Mouse (Mus musculus) heart, postnatal 36 days (tissue): ENCODE data around the gene Bfsp2. TPM values are rescaled to one million over a fixed set of nuclear protein-coding genes. Genes with fewer than 3 reads are reported as not detected.
"Not testable (repeated sequence)": the region's sequence is repeated elsewhere in the genome, so short reads cannot be mapped to it uniquely, and the experiment has no call there.

Source experiments
- DNase-seq, 2 experiments: peaks; one replicate each; pipeline ENCODE4 v3.0.0; 2021 to 2022
- intact Hi-C: fragments of 180-260 bp; cut with DNase I; formaldehyde crosslinking; loops from one replicate; pipeline ENCODE4 v1.15.1; 2025
- total RNA-seq, 2 experiments: library from RNA; stranded (reverse); gene quantifications; 2 replicates each; pipeline ENCODE4 v1.2.3; 2021

Gene Bfsp2
- total RNA-seq, 2 experiments from 2014 or later = 0.28 to 0.60 TPM

DNA sequence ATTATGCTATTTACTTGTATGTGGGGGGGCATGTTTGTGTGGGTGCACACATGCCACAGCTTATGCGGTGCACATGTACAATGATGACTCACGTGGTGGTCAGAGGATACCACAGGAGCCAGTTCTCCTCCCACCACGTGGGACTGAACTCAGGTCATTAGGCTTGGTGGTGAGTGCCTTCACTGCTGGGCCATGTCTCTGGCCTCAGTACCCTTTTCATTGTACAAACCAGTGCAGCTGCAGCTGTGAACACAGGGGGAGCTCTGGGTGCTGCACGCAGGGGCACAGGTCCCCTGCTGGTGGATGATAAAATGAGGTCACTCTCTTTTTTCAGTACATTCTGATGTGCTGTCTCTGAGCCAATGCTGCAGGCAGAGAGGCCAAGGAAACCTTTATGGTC lies 46.1 kb downstream of the Bfsp2 start:
- DNase-seq = no peak
- intact Hi-C loops = no loop called here

DNA sequence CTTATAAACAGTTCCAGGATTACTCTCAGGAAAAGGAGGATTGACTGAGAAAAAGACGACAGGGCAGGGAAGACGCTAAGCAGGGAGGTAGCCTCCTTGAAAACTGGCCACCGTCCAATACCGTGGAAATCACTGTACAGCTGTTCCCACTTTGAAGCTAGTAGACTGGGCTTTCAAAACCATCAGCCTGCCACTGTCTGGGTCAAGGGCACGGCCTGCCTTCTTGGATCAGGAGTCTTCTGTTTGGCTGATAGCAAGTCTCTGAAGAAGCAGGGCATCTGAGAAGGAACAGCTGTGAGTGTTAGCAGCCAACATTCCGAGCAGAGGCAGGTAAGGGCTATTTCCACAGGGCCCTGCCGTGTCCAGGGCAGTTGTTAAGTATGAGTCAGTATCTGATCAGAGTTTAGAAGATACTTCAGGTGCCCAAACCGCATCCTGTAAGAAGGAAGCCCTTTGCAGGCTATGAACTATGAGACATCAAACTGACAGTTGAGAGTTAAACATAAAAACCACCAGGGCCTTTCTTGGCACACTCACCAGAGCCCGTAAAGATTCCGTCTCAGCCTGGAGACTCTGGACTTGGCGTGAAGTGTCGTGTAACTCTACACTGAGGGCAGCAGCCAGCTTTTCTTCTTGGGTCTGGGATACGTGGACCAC lies 48.0 kb downstream of the Bfsp2 start:
- intact Hi-C loops = no loop called here
- DNase-seq = peak; percentile 13 to 14

DNA sequence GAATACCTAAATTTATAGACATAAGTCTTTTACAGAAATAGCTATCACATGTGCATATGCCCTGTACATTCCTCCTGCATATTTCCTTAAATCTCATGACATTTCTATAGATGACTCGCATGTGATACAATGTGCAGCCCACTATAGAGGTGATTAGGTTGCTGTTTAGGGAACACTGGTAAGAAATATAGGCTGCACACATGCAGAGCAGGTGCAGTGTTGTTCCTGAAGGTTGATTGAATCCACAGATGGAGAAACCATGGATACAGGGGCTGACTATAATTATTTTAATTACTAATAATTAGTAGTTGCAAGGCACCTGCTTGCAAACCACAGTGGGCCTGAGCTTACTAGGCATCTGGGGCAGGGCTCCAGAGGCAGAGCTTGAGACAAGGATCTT lies 48.5 kb downstream of the Bfsp2 start:
- intact Hi-C loops = no loop called here
- DNase-seq = no peak

DNA sequence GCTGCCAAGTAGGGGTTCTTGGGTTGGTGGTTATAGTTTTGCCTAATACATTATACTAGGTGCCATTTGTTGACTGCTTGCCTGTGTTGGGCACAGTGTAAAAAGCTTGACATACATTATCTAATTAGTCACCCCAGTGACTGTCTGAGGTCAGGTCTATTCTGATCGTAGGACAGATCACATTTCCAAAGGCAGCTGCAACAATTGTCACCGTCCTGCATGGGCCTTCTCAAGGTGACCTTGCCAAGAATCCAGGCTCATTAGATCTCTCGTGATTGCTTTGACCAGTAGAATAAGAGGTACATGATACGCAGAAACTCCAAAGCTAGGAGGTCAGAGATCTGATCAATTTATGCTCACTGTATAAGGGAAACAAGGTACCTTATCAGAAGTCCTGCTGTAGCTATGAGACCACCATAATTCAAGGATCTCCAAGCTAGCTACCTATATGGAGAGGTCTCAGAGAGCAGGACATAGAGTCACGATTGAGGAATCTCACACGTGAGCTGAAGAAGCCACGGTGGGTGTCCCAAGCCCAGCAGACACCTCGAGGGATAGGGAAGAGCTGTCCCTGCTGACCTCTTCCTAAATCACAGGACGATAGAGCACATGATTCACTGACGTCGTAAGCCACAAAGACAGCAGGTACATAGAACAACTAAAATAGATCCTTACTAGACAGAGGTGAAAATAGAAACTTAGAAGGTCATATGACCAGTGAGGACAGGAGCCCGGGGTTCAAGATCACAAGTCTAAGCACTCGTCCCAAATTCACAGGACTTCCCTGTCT lies 49.6 kb downstream of the Bfsp2 start:
- no peak for DNase-seq
- intact Hi-C loops = no loop called here

DNA sequence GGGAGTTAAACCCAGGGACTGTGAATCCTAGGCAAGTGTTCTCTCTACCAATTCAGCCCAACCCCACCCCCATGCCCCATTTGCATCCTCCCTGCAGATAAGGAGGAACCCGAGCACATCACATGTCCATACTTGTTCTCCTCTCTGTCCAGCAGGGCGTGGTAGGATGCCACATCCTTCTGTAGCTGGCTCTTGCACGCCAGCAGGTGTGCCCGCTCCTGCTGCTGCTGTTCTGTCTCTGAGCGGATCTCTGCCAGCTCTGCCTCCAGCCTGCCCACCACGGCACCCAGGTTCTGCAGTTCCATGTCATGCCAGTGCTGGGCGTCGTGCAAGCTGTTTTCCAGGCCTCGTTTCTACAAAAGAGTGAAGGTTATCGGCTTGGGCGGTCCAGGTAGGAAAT lies 53.8 kb downstream of the Bfsp2 start:
- intact Hi-C loops = no loop called here
- DNase-seq = no peak

DNA sequence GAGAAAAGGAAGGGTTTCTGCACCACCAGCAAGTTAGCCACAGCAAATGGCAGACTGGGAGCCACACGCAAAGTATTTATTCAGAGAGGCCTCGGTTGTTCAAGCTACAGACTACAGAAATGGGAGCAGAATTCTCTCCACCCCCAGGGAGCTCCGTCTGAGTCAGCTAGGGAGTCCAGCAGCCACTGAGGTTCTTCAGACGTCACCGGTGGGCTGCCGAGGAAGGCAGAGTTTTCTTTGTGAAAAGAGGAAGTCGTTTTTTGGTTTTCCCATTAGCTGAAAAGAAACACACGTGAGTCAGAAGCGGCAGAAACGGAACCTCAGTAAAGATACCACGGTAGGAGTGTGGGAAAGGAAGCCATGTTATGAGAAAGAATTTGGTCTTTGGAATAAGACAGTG lies 55.4 kb downstream of the Bfsp2 start:
- no peak for DNase-seq
- intact Hi-C loops = no loop called here

DNA sequence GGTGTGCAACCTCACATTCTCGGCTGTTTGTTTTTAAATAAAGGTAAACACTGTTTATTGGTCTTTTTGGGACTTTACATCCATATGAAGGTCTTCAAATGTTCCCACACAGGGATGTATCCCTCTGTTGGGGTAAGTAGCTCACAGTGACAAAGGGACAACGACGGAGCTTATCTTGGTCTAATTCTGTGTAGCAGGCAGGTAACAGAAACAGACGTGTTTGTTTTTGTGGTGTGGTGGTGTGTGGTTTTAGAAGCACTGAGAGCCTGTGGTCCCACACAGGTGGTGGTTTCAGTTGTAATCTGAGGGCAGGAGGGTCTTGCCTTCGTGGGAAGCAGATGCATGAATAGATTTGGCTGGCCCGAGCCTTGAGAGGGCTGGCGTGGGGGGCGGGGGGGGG lies 56.3 kb downstream of the Bfsp2 start:
- intact Hi-C loops = no loop called here
- DNase-seq = no peak

DNA sequence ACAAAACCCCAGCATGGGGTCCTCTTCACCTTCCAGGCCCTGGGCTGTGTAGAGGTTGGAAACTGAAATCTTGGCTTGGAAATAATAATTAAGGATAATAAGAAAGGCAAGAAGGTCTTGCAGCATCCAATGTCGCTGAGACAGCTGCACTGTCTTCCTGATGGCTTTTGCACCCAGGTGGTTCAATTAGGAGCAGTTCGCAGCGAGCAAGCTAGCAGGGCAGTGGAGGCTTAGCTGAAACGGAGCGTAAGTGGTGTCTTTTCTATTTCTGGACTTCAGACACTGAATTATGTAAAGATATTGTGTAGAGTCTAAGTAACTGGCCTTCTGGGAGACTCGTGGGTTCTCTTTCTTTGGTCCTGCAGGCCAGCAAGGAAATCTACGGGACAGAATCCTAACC lies 56.8 kb downstream of the Bfsp2 start:
- no peak for DNase-seq
- intact Hi-C loops = no loop called here

DNA sequence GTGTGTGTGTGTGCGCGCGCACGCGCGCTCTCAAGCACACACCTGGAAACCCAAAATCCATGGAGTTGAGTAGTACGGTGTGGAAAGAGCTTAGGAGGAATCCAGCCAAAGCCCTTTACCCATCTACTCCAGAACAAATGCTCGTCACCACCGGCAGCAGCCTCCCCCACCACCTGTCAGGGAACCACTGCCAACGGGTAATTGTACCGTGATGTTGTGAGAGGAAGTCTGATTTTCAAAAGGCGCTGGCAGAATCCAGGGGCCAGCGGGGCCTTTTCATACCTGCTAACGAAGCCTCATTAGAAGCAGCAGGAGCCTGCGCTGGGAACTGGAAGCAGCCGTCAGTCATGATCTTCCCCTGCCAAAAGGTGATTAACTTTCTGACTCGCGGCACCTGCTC lies 57.4 kb downstream of the Bfsp2 start:
- intact Hi-C loops = no loop called here
- no peak for DNase-seq

DNA sequence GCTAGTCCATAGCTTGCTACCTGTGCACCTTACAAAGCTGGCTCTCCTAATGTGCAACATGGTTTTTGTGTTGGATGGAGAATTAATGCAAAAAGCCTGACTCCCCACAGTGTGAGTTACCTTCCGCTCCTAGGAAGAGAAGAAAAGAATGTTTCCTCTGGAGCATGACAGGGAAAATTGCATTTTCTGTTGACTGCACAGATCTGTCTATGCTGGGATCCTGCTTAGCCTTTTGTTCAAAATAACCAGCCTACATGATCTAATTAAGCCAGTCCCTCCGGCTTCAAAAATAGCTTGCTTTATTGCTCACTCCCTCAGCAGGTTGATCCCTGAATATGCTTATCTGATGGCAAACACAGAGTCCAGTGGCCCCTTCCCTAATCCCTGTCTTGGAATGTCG lies 59.4 kb downstream of the Bfsp2 start:
- DNase-seq = no peak
- intact Hi-C loops = no loop called here

DNA sequence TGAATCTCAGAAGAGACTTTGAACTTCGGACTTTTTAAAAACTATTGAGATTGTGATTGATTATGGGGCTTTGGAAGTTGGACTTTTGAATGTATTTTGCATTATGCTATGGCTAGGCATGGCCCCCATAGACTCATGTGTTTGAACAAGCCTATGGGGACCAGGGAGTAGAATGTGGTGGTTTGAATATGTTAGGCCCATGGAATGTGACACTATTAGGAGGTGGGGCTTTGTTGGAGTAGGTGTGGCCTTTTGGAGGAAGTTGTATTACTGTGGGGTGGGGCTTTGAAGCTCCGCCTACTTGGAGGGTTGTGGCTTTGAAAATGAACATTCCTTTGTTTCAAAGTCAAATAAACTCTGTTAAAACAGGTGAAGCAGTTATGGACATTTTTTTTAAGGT lies 61.4 kb downstream of the Bfsp2 start:
- DNase-seq = no peak
- intact Hi-C loops = no loop called here

DNA sequence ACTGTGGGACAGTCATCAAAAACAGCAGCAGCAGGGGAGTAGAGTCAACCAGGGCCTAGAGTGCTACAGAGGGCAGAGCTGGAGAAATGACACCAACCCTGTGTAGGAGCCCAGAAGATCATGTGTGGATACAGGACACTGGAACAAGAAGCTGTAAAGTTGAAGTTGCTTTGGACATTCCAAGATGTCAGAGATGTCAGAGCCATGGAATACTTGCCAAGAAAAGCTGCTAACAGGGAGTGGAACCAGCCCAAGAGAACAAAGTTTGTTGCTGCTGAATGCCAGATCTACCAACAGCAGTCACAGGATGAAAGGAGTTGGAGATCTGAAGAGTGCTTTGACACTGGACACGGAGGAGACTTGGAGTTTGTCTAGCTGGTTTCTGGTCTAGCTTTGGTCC lies 62.0 kb downstream of the Bfsp2 start:
- DNase-seq, intact Hi-C loops: not testable (repeated sequence)

DNA sequence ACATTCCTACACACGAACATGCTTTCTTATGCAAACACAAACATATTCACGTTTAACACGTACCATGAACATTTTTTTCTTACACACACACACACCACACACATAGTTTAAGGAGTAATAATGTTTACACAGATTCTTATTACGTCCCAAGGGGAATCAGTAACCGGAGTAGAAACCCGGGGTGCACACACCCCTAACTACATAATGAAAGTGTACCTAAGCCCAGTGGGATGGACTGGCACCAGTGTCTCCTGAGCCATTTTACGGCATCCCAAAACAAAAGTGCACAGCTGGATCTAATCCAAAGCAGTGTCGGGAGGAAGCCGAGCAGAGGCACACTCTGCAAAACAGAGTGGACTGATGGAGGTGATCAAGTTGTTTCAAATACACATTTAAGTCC lies 66.8 kb downstream of the Bfsp2 start:
- no peak for DNase-seq
- intact Hi-C loops = no loop called here

DNA sequence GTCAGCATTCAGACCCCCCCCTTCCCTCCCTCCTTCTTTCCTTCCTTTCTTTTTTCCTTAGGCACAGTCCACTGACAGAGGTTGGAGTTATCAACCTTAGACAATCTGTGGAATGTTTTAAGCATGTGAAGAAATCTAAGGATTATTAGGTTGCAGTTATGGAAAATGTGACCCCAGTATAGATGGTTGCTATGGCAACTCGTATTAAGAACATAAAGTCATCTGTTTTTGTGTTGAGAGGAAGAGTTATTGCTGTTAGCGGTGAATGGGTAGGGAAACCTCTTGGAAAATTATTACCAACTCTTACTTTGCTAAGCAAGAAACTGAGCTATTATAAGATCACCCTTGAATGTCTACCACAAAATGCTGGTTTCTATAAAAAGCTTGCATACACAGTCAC lies 71.1 kb downstream of the Bfsp2 start:
- DNase-seq = no peak
- intact Hi-C loops = no loop called here

DNA sequence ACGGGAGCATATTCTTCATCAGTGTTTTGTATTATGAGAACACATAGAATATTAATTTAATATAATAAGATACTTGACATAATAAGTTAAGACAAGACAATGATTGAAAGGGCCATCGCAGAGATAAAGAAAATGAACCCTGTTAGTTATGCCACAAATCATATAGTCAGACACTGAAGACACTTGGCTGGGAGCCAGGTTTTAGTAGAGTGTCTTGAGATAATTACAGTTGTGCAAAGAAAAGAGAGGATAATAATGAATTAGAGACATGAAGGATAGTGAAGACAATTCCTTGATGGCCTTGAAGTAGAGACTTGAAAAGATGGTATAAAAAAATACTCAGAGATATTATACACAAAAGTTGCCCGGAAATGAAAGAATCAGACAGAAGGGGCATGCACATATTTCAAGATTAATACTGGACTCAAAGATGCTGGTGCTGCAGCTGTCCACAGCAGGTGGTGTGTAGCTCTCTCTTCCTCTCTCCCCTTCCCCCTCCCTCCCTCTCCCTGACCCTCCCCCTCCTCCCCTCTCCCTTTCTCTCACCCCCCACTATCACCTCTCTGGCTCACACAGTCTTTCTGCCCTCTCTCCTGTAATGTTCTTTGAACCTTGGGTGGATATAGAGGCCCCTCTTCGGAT lies 72.0 kb downstream of the Bfsp2 start:
- no peak for DNase-seq
- intact Hi-C loops = no loop called here

DNA sequence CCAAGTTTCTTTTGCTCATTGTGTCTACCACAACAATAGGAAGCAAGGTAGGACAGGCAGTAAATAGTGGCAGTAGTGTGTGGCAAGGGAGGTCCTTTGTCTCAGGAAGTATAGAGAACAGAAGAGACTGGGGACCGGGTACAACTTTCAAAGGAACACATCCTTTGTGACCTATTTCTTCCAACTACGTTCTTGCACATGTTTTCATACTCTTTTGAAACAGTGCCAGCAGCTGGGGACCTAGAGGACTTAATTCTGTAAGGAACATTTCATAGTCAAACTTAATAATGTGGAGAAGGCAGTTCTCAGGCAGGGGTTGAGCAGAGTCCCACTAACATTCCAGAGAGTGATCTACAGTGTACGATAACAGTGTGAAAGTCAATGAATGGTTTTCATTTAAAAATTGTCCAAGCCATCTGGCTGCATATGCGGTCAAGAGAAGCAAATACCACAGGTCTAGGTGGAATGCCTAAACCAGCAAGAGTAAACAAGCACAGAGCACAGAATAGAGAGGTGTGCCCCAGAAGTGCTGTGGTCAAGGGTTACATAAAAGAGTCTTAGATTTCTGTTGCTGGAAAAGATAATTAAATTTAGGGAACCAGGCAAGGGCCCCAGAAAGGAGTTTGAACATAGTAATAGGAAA lies 76.8 kb downstream of the Bfsp2 start:
- intact Hi-C loops = no loop called here
- DNase-seq = no peak

DNA sequence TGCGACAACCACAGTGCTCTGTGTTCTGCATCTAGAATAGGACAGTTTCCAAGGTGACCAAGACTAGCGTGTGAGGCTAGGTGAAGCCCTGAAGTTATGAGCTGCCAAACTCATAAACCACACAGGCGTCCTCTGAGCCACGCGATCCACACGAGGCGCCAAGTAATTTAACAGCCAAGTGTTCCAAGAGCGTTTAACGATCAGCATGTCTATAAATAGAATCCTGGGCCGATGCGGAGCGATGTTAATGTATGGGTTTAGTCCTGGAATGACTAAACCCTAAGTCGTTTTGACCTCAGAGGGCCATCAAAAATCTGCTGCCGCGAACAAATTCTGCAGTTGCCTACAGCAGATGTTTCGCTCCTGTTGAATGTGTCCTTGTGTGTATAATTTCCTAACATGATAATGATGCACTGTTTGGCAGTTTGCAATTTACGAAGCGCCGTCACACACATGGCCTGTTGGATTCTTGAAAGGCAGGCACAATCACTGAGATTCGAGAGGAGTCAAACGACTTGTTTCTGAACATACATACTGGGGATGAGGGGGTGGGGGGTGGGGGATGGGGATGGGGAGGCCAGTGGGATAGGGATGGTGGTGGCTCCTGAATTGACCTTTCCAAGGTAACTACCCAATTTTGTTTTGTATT lies 81.6 kb downstream of the Bfsp2 start:
- peak; percentile 14 to 25 for DNase-seq
- intact Hi-C loops = no loop called here

DNA sequence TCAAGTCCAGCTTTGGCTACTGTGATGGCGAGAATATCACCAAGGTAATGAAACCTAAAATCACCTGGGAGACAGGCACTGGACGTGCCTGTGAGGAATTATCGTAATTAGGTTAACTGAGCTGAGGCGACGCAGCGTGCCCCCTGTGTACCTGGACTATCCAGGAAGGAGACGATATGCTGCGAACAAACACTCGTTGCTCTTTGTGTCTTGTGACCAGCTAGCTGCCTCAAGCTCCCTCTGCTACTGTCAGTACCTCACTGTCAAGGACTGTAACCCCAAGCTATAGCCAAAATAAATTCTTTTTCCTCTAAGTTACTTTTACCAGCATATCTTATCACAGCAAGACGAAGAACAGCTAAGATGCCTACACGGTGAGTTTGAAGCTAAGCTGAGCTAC lies 87.0 kb downstream of the Bfsp2 start:
- DNase-seq = no peak
- intact Hi-C loops = no loop called here

DNA sequence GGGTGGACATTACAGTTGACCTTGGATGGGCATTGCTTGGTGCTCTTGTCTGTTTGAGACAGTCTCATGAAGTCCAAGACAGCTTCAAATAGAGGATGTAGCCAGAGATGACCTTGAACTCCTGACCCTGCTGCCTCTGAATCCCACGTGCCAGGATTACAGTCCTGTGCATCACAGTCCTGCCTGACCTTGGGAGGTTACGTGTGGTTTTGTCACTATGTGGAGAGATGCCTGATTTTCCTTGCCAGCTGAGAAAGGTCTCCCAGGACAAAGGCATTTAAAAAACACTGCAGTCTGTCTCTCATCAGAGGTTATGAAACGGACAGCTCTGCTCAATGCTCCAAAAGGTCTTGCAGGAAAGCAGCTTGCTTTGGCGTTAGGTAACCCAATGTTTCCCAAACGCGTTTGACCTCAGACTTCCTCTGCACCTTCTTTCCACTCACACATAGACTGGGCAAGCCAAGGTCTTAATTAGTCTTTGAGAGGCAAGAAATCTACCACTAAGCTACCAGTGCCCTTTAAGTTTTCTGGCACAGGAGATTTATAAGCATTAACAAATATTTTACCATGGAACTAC lies 88.3 kb downstream of the Bfsp2 start:
- intact Hi-C loops = no loop called here
- DNase-seq = no peak

DNA sequence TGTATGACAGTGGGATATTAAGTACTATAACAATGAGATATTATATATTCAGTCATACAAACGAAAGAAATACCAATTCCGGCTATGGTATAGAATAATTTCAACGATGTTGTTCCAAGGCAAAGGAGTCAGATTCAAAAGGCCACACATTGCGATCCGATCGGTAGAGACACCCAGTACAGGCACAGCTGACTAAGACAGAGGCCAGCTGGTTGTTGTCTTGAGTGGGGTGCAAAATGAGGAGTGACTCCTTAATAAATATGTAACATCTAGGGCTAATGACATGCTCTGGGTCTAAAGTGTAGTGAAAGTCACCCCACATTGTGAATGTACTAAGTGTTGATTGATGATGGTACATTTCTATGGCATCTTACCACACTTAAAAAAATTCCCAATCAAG lies 91.0 kb downstream of the Bfsp2 start:
- no peak for DNase-seq
- intact Hi-C loops = no loop called here
